Mouse (Mus musculus) CH12.LX (cell line): ENCODE data around the gene Dpf1.

ENCODE experiments used
- BHLHE40 ChIP-seq: IDR thresholded peaks from 2 replicates; pipeline ENCODE4 v1.6.1; 2011; ENCODE audit warnings: mild to moderate bottlenecking, low read depth, low read length, improper control_type of control experiment
- CHD1 ChIP-seq: IDR thresholded peaks from 2 replicates; pipeline ENCODE4 v1.6.1; 2012; ENCODE audit warnings: low read depth, low read length, improper control_type of control experiment, inconsistent platforms
- CTCF ChIP-seq, 2 experiments: IDR thresholded peaks in 1 of 2; conservative IDR thresholded peaks in 1 of 2; 2 replicates each; pipeline ENCODE4 v1.5.1; 2011 to 2012; ENCODE audit warnings: low read depth in 2 of 2, low read length in 2 of 2, improper control_type of control experiment in 1 of 2, inconsistent platforms in 1 of 2, mild to moderate bottlenecking in 1 of 2, moderate library complexity in 1 of 2
- EP300 ChIP-seq: IDR thresholded peaks from 2 replicates; pipeline ENCODE4 v1.6.1; 2011; ENCODE audit warnings: low read length, improper control_type of control experiment
- GABPA ChIP-seq: IDR thresholded peaks from 2 replicates; pipeline ENCODE4 v1.6.1; 2012; ENCODE audit warnings: low read depth, low read length, improper control_type of control experiment, inconsistent platforms; ENCODE audit not compliant: insufficient replicate concordance
- HCFC1 ChIP-seq: IDR thresholded peaks from 2 replicates; pipeline ENCODE4 v1.6.1; 2012; ENCODE audit warnings: low read depth, mild to moderate bottlenecking, inconsistent platforms, low read length, improper control_type of control experiment
- MAFK ChIP-seq: IDR thresholded peaks from 2 replicates; pipeline ENCODE4 v1.6.1; 2011; ENCODE audit warnings: low read length, improper control_type of control experiment; ENCODE audit not compliant: insufficient replicate concordance
- POLR2A ChIP-seq: IDR thresholded peaks from 2 replicates; pipeline ENCODE4 v1.6.1; 2011; ENCODE audit warnings: low read depth, mild to moderate bottlenecking, improper control_type of control experiment, low read length
- RCOR1 ChIP-seq: conservative IDR thresholded peaks from 2 replicates; pipeline ENCODE4 v1.6.1; 2012; ENCODE audit warnings: low read depth, mild to moderate bottlenecking, inconsistent platforms, low read length, improper control_type of control experiment
- UBTF ChIP-seq: IDR thresholded peaks from 2 replicates; pipeline ENCODE4 v1.6.1; 2012; ENCODE audit warnings: low read depth, mild to moderate bottlenecking, inconsistent platforms, low read length, improper control_type of control experiment, moderate library complexity
- USF1 ChIP-seq: IDR thresholded peaks from 2 replicates; pipeline ENCODE4 v1.6.1; 2014; ENCODE audit warnings: low read depth, mild to moderate bottlenecking, inconsistent platforms, low read length, improper control_type of control experiment
- ZMIZ1 ChIP-seq: IDR thresholded peaks from 2 replicates; pipeline ENCODE4 v1.6.1; 2012; ENCODE audit warnings: low read depth, mild to moderate bottlenecking, inconsistent platforms, low read length, improper control_type of control experiment

DNA sequence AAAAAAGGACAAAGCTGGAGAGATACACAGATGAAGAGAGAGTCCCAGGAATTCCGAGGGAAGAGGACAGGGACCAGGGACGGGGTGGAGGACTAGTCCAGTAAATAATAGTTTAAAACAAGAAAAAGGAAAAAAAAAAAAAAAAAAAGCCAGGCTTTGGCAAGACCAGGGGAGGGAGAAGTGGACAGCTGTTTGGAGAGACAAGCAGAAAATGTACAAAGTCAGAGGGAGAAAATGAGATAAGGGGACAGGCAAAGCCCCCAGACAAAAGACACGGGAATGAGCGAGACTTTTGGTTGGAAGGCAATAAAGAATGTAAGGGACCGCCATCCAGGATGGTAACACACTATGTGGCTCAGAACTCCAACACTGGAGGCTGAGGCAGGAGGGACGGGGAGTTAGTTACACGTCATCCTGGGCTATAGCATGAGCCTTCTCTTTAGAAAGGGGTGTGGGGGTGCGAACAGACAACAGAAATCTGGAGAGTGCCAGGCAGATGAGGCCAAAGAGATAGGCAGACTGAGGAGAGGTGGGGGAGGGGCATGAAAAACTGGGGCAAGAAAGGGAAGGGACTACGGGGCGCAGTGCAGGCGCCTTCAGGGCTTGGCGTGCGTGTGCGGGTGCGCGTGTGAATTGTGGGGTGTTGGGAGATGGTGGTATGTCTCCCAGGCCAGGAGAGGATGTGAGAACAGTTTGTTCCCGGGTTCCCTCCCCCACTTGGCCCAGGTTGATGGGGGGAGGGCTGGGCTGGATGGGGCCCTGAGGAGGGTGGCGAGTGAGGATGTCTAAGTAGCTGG lies 14.6 kb downstream of the Dpf1 start:
- no peak for TF ChIP-seq ZMIZ1
- TF ChIP-seq BHLHE40 = no peak
- no peak for TF ChIP-seq HCFC1
- TF ChIP-seq EP300 = no peak
- TF ChIP-seq CTCF (conservative IDR thresholded peaks at IDR 0.05 in 1 of 2, IDR thresholded peaks at IDR 0.05 in 1 of 2; ENCODE audit: low read depth in 2 of 2, low read length in 2 of 2) = no peak
- TF ChIP-seq POLR2A = no peak
- TF ChIP-seq GABPA = no peak
- no peak for TF ChIP-seq CHD1
- no peak for TF ChIP-seq USF1
- no peak for TF ChIP-seq UBTF
- no peak for TF ChIP-seq MAFK
- TF ChIP-seq RCOR1 = no peak
